Mouse (Mus musculus): ENCODE results near the gene Sfmbt1. TPM values are rescaled to one million over a fixed set of nuclear protein-coding genes. Genes with fewer than 3 reads are reported as not detected.

Gene Sfmbt1
- polyA plus RNA-seq, 1 experiment from 2014 or later, result 23.2 TPM

GRCm38 (mm10) chr14:30828635-30829460 lies 114.2 kb downstream of the Sfmbt1 start:
- Histone ChIP-seq H3K4me3 (no peak overlapping the region), H3K9me3 (no peaks in the 10 kb centered on the region), H3K9ac (replicated peaks) (no peak overlapping the region), H3K4me2 (replicated peaks) (no peak overlapping the region), H3K27me3 (no peaks in the 10 kb centered on the region), H3K4me1 (peaks cover 22% of the 10 kb centered on the region), H3K36me3 (no peaks in the 10 kb centered on the region), H3K27ac (replicated peaks) (no peak overlapping the region)
- WGBS, result 86% methylated on average over 11 of the region's 11 CpGs
- no peak for ATAC-seq (replicated peaks)

GRCm38 (mm10) chr14:30837416-30837996 lies 122.9 kb downstream of the Sfmbt1 start:
- Histone ChIP-seq H3K9me3 (no peaks in the 10 kb centered on the region), H3K27me3 (no peaks in the 10 kb centered on the region), H3K4me2 (replicated peaks) (no peak overlapping the region), H3K4me1 (no peaks in the 10 kb centered on the region), H3K36me3 (0 out of 2 replicates have a peak, but pooled peaks cover 9% of the 10 kb centered on the region), H3K4me3 (no peak overlapping the region), H3K9ac (replicated peaks) (no peak overlapping the region), H3K27ac (replicated peaks) (no peak overlapping the region)
- ATAC-seq (replicated peaks), result no peak
- 95% methylated on average over 14 of the region's 14 CpGs for WGBS

- Histone ChIP-seq H3K4me2 (replicated peaks) (no peak overlapping the region), H3K4me3 (no peak overlapping the region), H3K9me3 (no peaks in the 10 kb centered on the region), H3K27me3 (no peaks in the 10 kb centered on the region), H3K4me1 (no peaks in the 10 kb centered on the region), H3K36me3 (0 out of 2 replicates have a peak, but pooled peaks cover 2% of the 10 kb centered on the region), H3K9ac (replicated peaks) (no peak overlapping the region), H3K27ac (replicated peaks) (no peak overlapping the region)
- WGBS, result 93% methylated on average over 3 of the region's 3 CpGs
- ATAC-seq (replicated peaks), result no peak
Measured at GRCm38 (mm10) chr14:30843701-30844100, 129.1 kb downstream of the Sfmbt1 start.

GRCm38 (mm10) chr14:30850504-30850903 lies 135.9 kb downstream of the Sfmbt1 start:
- Histone ChIP-seq H3K27ac (replicated peaks) (no peak overlapping the region), H3K9me3 (no peaks in the 10 kb centered on the region), H3K4me2 (replicated peaks) (no peak overlapping the region), H3K9ac (replicated peaks) (no peak overlapping the region), H3K4me1 (no peaks in the 10 kb centered on the region), H3K36me3 (no peaks in the 10 kb centered on the region), H3K4me3 (no peak overlapping the region), H3K27me3 (no peaks in the 10 kb centered on the region)
- ATAC-seq (replicated peaks), result no peak
- 92% methylated on average over 5 of the region's 5 CpGs for WGBS

- H3K27ac ChIP-seq (replicated peaks), result no peak overlapping the region
- H3K27me3 ChIP-seq, result no peaks in the 10 kb centered on the region
- H3K9ac ChIP-seq (replicated peaks), result no peak overlapping the region
- H3K36me3 ChIP-seq, result no peaks in the 10 kb centered on the region
- no peak for ATAC-seq (replicated peaks)
- no peaks in the 10 kb centered on the region for H3K4me1 ChIP-seq
- H3K4me3 ChIP-seq, result no peak overlapping the region
- H3K4me2 ChIP-seq (replicated peaks), result no peak overlapping the region
- WGBS, result 96% methylated on average over 5 of the region's 5 CpGs
- H3K9me3 ChIP-seq, result no peaks in the 10 kb centered on the region
Measured at GRCm38 (mm10) chr14:30852325-30852724, 137.7 kb downstream of the Sfmbt1 start.

- no peak overlapping the region for H3K27ac ChIP-seq (replicated peaks)
- H3K4me2 ChIP-seq (replicated peaks), result no peak overlapping the region
- no peaks in the 10 kb centered on the region for H3K4me1 ChIP-seq
- no peak overlapping the region for H3K9ac ChIP-seq (replicated peaks)
- H3K9me3 ChIP-seq, result no peaks in the 10 kb centered on the region
- no peak for ATAC-seq (replicated peaks)
- no peaks in the 10 kb centered on the region for H3K36me3 ChIP-seq
- WGBS, result 97% methylated on average over 3 of the region's 3 CpGs
- H3K4me3 ChIP-seq, result no peak overlapping the region
- no peaks in the 10 kb centered on the region for H3K27me3 ChIP-seq
Measured at GRCm38 (mm10) chr14:30855316-30855715, 140.7 kb downstream of the Sfmbt1 start.

GRCm38 (mm10) chr14:30856885-30857507 lies 142.3 kb downstream of the Sfmbt1 start:
- Histone ChIP-seq H3K4me2 (replicated peaks) (no peak overlapping the region), H3K27ac (replicated peaks) (no peak overlapping the region), H3K36me3 (no peaks in the 10 kb centered on the region), H3K4me3 (no peak overlapping the region), H3K9ac (replicated peaks) (no peak overlapping the region), H3K9me3 (no peaks in the 10 kb centered on the region), H3K4me1 (no peaks in the 10 kb centered on the region), H3K27me3 (no peaks in the 10 kb centered on the region)
- ATAC-seq (replicated peaks), result no peak
- WGBS, result 85% methylated on average over 10 of the region's 10 CpGs

GRCm38 (mm10) chr14:30857990-30858389 lies 143.3 kb downstream of the Sfmbt1 start:
- no peaks in the 10 kb centered on the region for H3K27me3 ChIP-seq
- H3K4me3 ChIP-seq, result no peak overlapping the region
- no peak for ATAC-seq (replicated peaks)
- no peaks in the 10 kb centered on the region for H3K4me1 ChIP-seq
- no peak overlapping the region for H3K27ac ChIP-seq (replicated peaks)
- no peak overlapping the region for H3K9ac ChIP-seq (replicated peaks)
- no peaks in the 10 kb centered on the region for H3K9me3 ChIP-seq
- WGBS, result 87% methylated on average over 4 of the region's 4 CpGs
- no peak overlapping the region for H3K4me2 ChIP-seq (replicated peaks)
- no peaks in the 10 kb centered on the region for H3K36me3 ChIP-seq

- 80% methylated on average over 16 of the region's 16 CpGs for WGBS
- no peak for ATAC-seq (replicated peaks)
- no peaks in the 10 kb centered on the region for H3K9me3 ChIP-seq
- no peaks in the 10 kb centered on the region for H3K27me3 ChIP-seq
- no peak overlapping the region for H3K4me2 ChIP-seq (replicated peaks)
- H3K27ac ChIP-seq (replicated peaks), result no peak overlapping the region
- H3K9ac ChIP-seq (replicated peaks), result no peak overlapping the region
- no peaks in the 10 kb centered on the region for H3K36me3 ChIP-seq
- no peaks in the 10 kb centered on the region for H3K4me1 ChIP-seq
- H3K4me3 ChIP-seq, result no peak overlapping the region
Measured at GRCm38 (mm10) chr14:30861421-30862125, 146.9 kb downstream of the Sfmbt1 start.

GRCm38 (mm10) chr14:30862368-30862767 lies 147.7 kb downstream of the Sfmbt1 start:
- Histone ChIP-seq H3K27me3 (no peaks in the 10 kb centered on the region), H3K27ac (replicated peaks) (no peak overlapping the region), H3K4me1 (no peaks in the 10 kb centered on the region), H3K9ac (replicated peaks) (no peak overlapping the region), H3K9me3 (no peaks in the 10 kb centered on the region), H3K4me2 (replicated peaks) (no peak overlapping the region), H3K36me3 (no peaks in the 10 kb centered on the region), H3K4me3 (no peak overlapping the region)
- WGBS, result 92% methylated on average over 9 of the region's 9 CpGs
- no peak for ATAC-seq (replicated peaks)

- no peaks in the 10 kb centered on the region for H3K4me1 ChIP-seq
- no peak overlapping the region for H3K4me2 ChIP-seq (replicated peaks)
- H3K4me3 ChIP-seq, result no peak overlapping the region
- ATAC-seq (replicated peaks), result no peak
- no peaks in the 10 kb centered on the region for H3K36me3 ChIP-seq
- WGBS, result 73% methylated on average over 3 of the region's 3 CpGs
- no peaks in the 10 kb centered on the region for H3K9me3 ChIP-seq
- no peak overlapping the region for H3K9ac ChIP-seq (replicated peaks)
- no peaks in the 10 kb centered on the region for H3K27me3 ChIP-seq
- no peak overlapping the region for H3K27ac ChIP-seq (replicated peaks)
Measured at GRCm38 (mm10) chr14:30865311-30865710, 150.7 kb downstream of the Sfmbt1 start.

GRCm38 (mm10) chr14:30867042-30867441 lies 152.4 kb downstream of the Sfmbt1 start:
- ATAC-seq (replicated peaks), result no peak

More at GRCm38 (mm10) chr14:30867042-30867441, 152.4 kb downstream of the Sfmbt1 start:
- no peak overlapping the region for H3K27ac ChIP-seq (replicated peaks)
- H3K4me2 ChIP-seq (replicated peaks), result no peak overlapping the region
- no peaks in the 10 kb centered on the region for H3K36me3 ChIP-seq
- H3K9ac ChIP-seq (replicated peaks), result no peak overlapping the region
- no peaks in the 10 kb centered on the region for H3K4me1 ChIP-seq
- no peaks in the 10 kb centered on the region for H3K9me3 ChIP-seq
- WGBS, result 27% methylated on average over 5 of the region's 5 CpGs
- no peaks in the 10 kb centered on the region for H3K27me3 ChIP-seq
- no peak overlapping the region for H3K4me3 ChIP-seq

All from forebrain, embryonic 15.5 days (tissue).